Mouse (Mus musculus) adrenal gland, postnatal 4 days (tissue): ENCODE data around the gene Sec23a. TPM values are rescaled to one million over a fixed set of nuclear protein-coding genes. Genes with fewer than 3 reads are reported as not detected.
"Not testable (repeated sequence)": the region's sequence is repeated elsewhere in the genome, so short reads cannot be mapped to it uniquely, and the experiment has no call there.

Experiments
- DNase-seq, 2 experiments: peaks; one replicate each; pipeline ENCODE4 v3.0.0; 2021 to 2022; ENCODE audit warnings: low spot score in 2 of 2, mixed read lengths in 2 of 2
- total RNA-seq, 2 experiments: library from RNA; stranded (reverse); gene quantifications; 2 replicates each; pipeline ENCODE4 v1.2.3; 2021

Sec23a gene
- total RNA-seq, 2 experiments from 2014 or later = 48.1 to 53.7 TPM

- no peak for DNase-seq
These were observed 1.3 kb downstream of the Sec23a start for GRCm38 (mm10) chr12:59010482-59010881.

GRCm38 (mm10) chr12:58985766-58986165, 26.1 kb downstream of the Sec23a start:
- DNase-seq = no peak

GRCm38 (mm10) chr12:58981178-58981661, 30.6 kb downstream of the Sec23a start:
- not testable (repeated sequence) for DNase-seq

- no peak for DNase-seq
These were observed 34.9 kb downstream of the Sec23a start for GRCm38 (mm10) chr12:58976966-58977365.

- no peak for DNase-seq
These were observed 47.2 kb downstream of the Sec23a start for GRCm38 (mm10) chr12:58964583-58964982.

GRCm38 (mm10) chr12:58960844-58961243, 51.0 kb downstream of the Sec23a start:
- no peak for DNase-seq

- DNase-seq = no peak
These were observed 55.2 kb downstream of the Sec23a start for GRCm38 (mm10) chr12:58956624-58957023.

GRCm38 (mm10) chr12:58956162-58956561, 55.7 kb downstream of the Sec23a start:
- no peak for DNase-seq

GRCm38 (mm10) chr12:58947879-58948278, 63.9 kb downstream of the Sec23a start:
- DNase-seq = no peak

- DNase-seq = peak in 1 of 2 experiments; percentile 10
These were observed 64.6 kb downstream of the Sec23a start for GRCm38 (mm10) chr12:58947231-58947630.

- DNase-seq = no peak
These were observed 69.3 kb downstream of the Sec23a start for GRCm38 (mm10) chr12:58942544-58942943.

- DNase-seq = no peak
These were observed 77.2 kb downstream of the Sec23a start for GRCm38 (mm10) chr12:58934580-58934979.

- no peak for DNase-seq
These were observed 86.8 kb downstream of the Sec23a start for GRCm38 (mm10) chr12:58924996-58925395.

- DNase-seq = peak in 1 of 2 experiments; percentile 4
These were observed 87.8 kb downstream of the Sec23a start for GRCm38 (mm10) chr12:58924025-58924424.

- no peak for DNase-seq
These were observed 91.0 kb downstream of the Sec23a start for GRCm38 (mm10) chr12:58920775-58921174.

GRCm38 (mm10) chr12:58919516-58919915, 92.3 kb downstream of the Sec23a start:
- no peak for DNase-seq

GRCm38 (mm10) chr12:58909826-58910225, 102.0 kb downstream of the Sec23a start:
- DNase-seq = no peak

Other genes starting within 250 kb of the Sec23a start
- gene Gemin2, start 1.4 kb upstream of the Sec23a start, total RNA-seq = 10 to 100 TPM; 13.6 to 15.0 TPM
- gene Trappc6b, start 49.5 kb upstream of the Sec23a start, total RNA-seq = 10 to 100 TPM; 92.0 to 95.4 TPM
- 10 to 100 TPM; 71.8 to 78.4 TPM for gene Pnn, start 54.9 kb upstream of the Sec23a start, total RNA-seq
- gene Mia2, start 83.8 kb upstream of the Sec23a start, total RNA-seq = 10 to 100 TPM; 72.0 to 78.0 TPM
- 10 to 100 TPM; 25.5 to 28.4 TPM for gene Fbxo33, start 207.7 kb upstream of the Sec23a start, total RNA-seq